Mouse (Mus musculus) frontal cortex, postnatal 10 days (tissue): ENCODE data around the gene Calm2.

Experiments used
- DNase-seq, 2 experiments: peaks; one replicate each; pipeline ENCODE4 v3.0.0; 2022; ENCODE audit warnings: low spot score in 2 of 2, mixed read lengths in 1 of 2

Calm2 gene

DNA sequence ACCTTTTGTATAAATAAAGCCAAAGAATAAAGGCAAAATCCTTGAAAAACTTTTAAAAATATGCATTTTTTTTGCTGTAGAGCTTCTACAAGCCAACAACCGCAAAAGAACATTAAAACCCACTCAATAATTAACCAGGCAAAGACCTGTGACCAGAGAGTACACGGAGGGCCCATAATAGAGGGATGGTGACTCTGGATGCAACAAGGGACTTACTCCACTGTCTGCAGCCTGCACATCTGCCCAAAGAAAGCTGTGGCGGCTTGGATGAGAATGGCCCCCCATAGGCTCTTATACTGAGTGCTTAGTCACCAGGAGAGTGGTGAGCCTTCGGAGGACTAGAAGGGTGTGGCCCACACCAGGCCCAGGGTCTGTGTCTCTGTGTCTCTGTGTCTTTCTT is 43.3 kb downstream of the Calm2 start:
- no peak for DNase-seq

DNA sequence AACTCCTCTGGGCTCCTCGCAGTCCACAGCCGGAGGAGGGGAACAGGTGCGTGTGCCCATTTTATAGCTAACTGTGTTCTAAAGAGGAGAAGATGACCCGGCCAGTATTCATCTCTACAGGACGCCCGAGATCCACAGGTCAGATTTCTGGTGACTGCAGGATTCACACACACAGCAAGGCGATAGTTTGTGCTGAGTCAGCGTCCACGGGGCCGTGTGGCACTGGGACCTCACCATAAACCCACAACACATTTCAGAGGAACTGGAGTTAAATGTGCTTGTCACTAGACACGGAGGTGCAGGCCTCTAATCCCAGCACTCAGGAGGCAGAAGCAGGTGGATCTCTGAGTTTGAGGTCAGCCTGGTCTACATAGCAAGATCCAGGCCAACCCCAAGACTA is 44.3 kb downstream of the Calm2 start:
- DNase-seq = no peak

DNA sequence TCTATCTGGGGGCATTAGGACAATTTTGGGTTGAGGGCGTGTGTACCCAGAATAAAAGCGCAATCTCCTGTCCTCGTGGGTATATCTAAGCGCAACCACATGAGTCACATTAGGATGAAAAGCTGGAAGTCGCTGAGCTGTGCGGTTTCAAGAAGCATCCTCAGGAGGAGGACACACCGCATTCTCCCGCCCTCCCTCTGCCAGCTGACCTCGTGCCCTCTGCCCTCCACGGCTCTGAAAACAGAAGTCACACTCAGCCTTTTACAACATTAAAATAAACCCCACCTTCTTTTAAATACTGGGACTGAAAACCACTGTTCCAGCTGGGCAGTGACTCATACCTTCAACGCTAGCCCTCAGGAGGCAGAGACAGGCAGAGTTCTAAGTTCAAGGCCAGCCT is 49.6 kb downstream of the Calm2 start:
- no peak for DNase-seq

- DNase-seq = no peak
Observed at GRCm38 (mm10) chr17:87391242-87391641, 55.5 kb downstream of the Calm2 start.

DNA sequence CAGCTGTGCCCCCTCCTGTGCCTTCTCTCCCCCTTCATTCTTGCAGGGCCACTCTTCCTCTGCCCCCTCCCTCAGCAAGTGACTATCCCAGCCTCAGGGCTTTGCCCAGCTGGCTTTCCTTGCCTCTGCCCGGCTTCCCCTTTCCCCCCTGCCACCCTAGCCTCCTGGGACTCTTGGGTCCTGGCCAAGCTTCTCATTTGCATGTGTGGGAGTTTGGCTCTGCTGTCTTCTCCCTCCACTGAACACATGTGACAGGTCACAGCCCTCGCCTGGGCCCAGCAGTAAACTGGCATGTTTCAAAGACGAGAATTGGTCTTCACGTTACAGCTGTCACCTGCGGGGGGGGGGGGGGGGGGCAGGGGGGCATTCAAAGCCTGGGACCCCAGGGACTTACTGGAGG is 59.7 kb downstream of the Calm2 start:
- no peak for DNase-seq

GRCm38 (mm10) chr17:87385835-87386234 is 60.9 kb downstream of the Calm2 start:
- no peak for DNase-seq
